Mouse (Mus musculus) megakaryocyte, embryonic 14.5 days (primary cell): Measurements from ENCODE around the gene Hes3.

Source experiments
- FLI1 ChIP-seq: IDR thresholded peaks from 2 replicates; pipeline ENCODE4 v1.6.1; 2012; ENCODE audit warnings: low read length, inconsistent platforms, mixed read lengths
- GATA1 ChIP-seq: IDR thresholded peaks from 3 replicates; pipeline ENCODE4 v1.6.1; 2012; ENCODE audit warnings: mixed read lengths, low read length, inconsistent platforms, borderline replicate concordance

GRCm38 (mm10) chr4:152262187-152262586, 29.3 kb downstream of the Hes3 start:
- TF ChIP-seq GATA1 (no peak), FLI1 (no peak)
